Mouse (Mus musculus): Measurements from ENCODE around the gene Gpr55. TPM values are rescaled to one million over a fixed set of nuclear protein-coding genes. Genes with fewer than 3 reads are reported as not detected.

Gene Gpr55
- not detected for polyA plus RNA-seq (2015; fragmentation: Illumina TruSeq; extraction: RNeasy Lipid Tissue Mini Kit (QIAGEN cat#74804); ENCODE audit: insufficient read depth, low read depth, low replicate concordance)

DNA sequence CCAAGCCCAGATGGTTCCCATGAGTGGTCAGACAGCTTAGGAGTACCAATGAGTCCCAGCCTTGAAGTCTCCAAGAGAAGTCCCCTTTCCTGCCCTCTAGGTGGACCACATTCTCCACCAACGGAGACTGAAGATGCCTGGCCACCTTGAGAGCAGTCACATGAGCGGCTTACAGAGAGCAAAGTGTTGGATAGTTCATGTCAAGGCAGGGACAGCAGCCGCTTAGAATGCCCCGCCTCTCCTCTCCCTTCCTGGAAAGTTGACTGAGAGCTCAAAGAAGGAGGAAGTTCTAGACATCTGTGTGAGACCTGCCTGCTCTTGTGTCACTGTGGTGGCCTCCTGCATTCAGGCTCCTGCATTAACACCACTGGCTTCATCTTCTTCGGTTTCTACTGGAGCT lies at the start of gene Gpr55:
Gene Gpr55, minus strand, starts transcription at position 135 of the 400 bp plus-strand sequence.

DNA sequence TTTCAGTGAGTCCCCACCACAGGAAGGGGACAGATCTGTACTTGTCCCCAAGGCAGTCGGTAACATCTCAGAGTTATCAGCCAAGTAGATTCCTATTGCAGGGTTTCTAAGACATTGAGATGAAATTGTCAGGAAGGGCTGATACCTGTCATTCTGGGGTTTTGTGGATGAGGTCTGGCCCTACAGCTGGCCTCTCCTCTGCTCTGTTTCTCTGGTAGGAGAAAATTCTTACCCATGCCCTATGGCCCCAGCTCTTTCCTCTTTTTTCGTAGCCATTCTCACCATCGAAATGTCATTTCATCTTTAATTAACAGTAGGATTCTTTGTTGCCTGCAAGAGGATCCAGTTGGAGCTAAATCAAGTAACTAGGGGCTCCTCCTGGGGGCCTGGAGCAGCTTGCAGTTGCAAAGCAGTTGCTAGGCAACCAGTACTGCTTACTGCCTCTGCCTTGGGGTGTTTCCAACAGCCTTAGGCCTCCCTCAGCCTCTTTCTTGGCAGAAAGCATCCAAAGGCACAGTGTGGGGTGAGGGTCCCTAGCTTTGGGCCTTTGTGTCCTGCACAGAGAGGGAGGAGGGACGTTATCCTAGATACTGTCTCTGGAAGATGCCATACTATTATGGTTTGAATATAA lies 32.6 kb downstream of the Gpr55 start, which contains the start of gene 4933407L21Rik:
Gene 4933407L21Rik, plus strand, starts transcription at position 427 of the 631 bp plus-strand sequence.

GRCm38 (mm10) chr1:85894231-85894747 lies 66.5 kb downstream of the Gpr55 start, which contains the start of gene Itm2c:
Gene Itm2c (plus strand): TSS chr1:85894281.

Other genes with a start within 250 kb of the Gpr55 start
- 1.4 TPM for gene A630001G21Rik, start 182.4 kb downstream of the Gpr55 start, polyA plus RNA-seq (2015; fragmentation: Illumina TruSeq; extraction: RNeasy Lipid Tissue Mini Kit (QIAGEN cat#74804); ENCODE audit: insufficient read depth, low read depth, low replicate concordance)
- 14.9 TPM for gene Cab39, start 167.6 kb downstream of the Gpr55 start, polyA plus RNA-seq (2015; fragmentation: Illumina TruSeq; extraction: RNeasy Lipid Tissue Mini Kit (QIAGEN cat#74804); ENCODE audit: insufficient read depth, low read depth, low replicate concordance)
- gene Itm2c, start 66.7 kb downstream of the Gpr55 start, polyA plus RNA-seq (2015; fragmentation: Illumina TruSeq; extraction: RNeasy Lipid Tissue Mini Kit (QIAGEN cat#74804); ENCODE audit: insufficient read depth, low read depth, low replicate concordance): 28.4 TPM
- gene 4933407L21Rik, start 32.5 kb downstream of the Gpr55 start, polyA plus RNA-seq (2015; fragmentation: Illumina TruSeq; extraction: RNeasy Lipid Tissue Mini Kit (QIAGEN cat#74804); ENCODE audit: insufficient read depth, low read depth, low replicate concordance): not detected
- gene Spata3, start 55.8 kb upstream of the Gpr55 start, polyA plus RNA-seq (2015; fragmentation: Illumina TruSeq; extraction: RNeasy Lipid Tissue Mini Kit (QIAGEN cat#74804); ENCODE audit: insufficient read depth, low read depth, low replicate concordance): not detected
- gene 2810459M11Rik, start 84.9 kb upstream of the Gpr55 start, polyA plus RNA-seq (2015; fragmentation: Illumina TruSeq; extraction: RNeasy Lipid Tissue Mini Kit (QIAGEN cat#74804); ENCODE audit: insufficient read depth, low read depth, low replicate concordance): not detected
- gene Psmd1, start 103.4 kb upstream of the Gpr55 start, polyA plus RNA-seq (2015; fragmentation: Illumina TruSeq; extraction: RNeasy Lipid Tissue Mini Kit (QIAGEN cat#74804); ENCODE audit: insufficient read depth, low read depth, low replicate concordance): 11.6 TPM
- gene Htr2b, start 151.0 kb upstream of the Gpr55 start, polyA plus RNA-seq (2015; fragmentation: Illumina TruSeq; extraction: RNeasy Lipid Tissue Mini Kit (QIAGEN cat#74804); ENCODE audit: insufficient read depth, low read depth, low replicate concordance): not detected
- 2.1 TPM for gene Gm21972, start 172.6 kb upstream of the Gpr55 start, polyA plus RNA-seq (2015; fragmentation: Illumina TruSeq; extraction: RNeasy Lipid Tissue Mini Kit (QIAGEN cat#74804); ENCODE audit: insufficient read depth, low read depth, low replicate concordance)
- 2.6 TPM for gene Armc9, start 193.8 kb upstream of the Gpr55 start, polyA plus RNA-seq (2015; fragmentation: Illumina TruSeq; extraction: RNeasy Lipid Tissue Mini Kit (QIAGEN cat#74804); ENCODE audit: insufficient read depth, low read depth, low replicate concordance)